Mouse (Mus musculus) limb, embryonic 15.5 days (tissue): Measurements from ENCODE around the gene Fkbpl. TPM values are rescaled to one million over a fixed set of nuclear protein-coding genes. Genes with fewer than 3 reads are reported as not detected.

Experiments used
- ATAC-seq: fragments of 200-750 bp; cut with Nextera tagmentation; 2 replicates; pipeline ENCODE4 v1.8.0; 2017; ENCODE audit warnings: low read depth, moderate TSS enrichment; ENCODE audit not compliant: insufficient number of reproducible peaks, low FRiP score, low TSS enrichment
- H3K27ac ChIP-seq: fragments of 300-500 bp; sonication (generic); 2 replicates; pipeline ENCODE4 v1.5.1; 2015; ENCODE audit warnings: moderate library complexity, mild to moderate bottlenecking, inconsistent platforms
- H3K27me3 ChIP-seq: fragments of 300-500 bp; sonication (generic); 2 replicates; pipeline ENCODE4 v1.6.1; 2015; ENCODE audit warnings: inconsistent platforms
- H3K36me3 ChIP-seq: fragments of 300-500 bp; sonication (generic); 2 replicates; pipeline ENCODE4 v1.6.1; 2015; ENCODE audit warnings: inconsistent platforms
- H3K4me1 ChIP-seq: fragments of 300-500 bp; sonication (generic); 2 replicates; pipeline ENCODE4 v1.6.1; 2015; ENCODE audit warnings: inconsistent platforms
- H3K4me2 ChIP-seq: fragments of 300-500 bp; sonication (generic); 2 replicates; pipeline ENCODE4 v1.6.1; 2015; ENCODE audit warnings: mild to moderate bottlenecking, inconsistent platforms
- H3K4me3 ChIP-seq: fragments of 300-500 bp; sonication (generic); 2 replicates; pipeline ENCODE4 v1.5.1; 2015; ENCODE audit warnings: mild to moderate bottlenecking, inconsistent platforms
- H3K9ac ChIP-seq: fragments of 300-500 bp; sonication (generic); 2 replicates; pipeline ENCODE4 v1.6.1; 2015; ENCODE audit warnings: inconsistent platforms
- H3K9me3 ChIP-seq: fragments of 300-500 bp; sonication (generic); 2 replicates; pipeline ENCODE4 v1.6.1; 2016; ENCODE audit warnings: inconsistent platforms
- WGBS: fragments of 180-500 bp; shearing (Covaris S2); methylation state at CpG from one replicate; pipeline ENCODE4 v1.1.7; 2015; 5-methylcytosine and 5-hydroxymethylcytosine counted together
- polyA plus RNA-seq: library from polyadenylated mRNA; unstranded; fragments of >200 nt; fragmentation: Nextera tagmentation; extraction: Ambion mirVana; gene quantifications from 2 replicates; pipeline ENCODE4 v1.2.1, GENCODE M21; 2015

The Fkbpl gene
- polyA plus RNA-seq, 1 experiment from 2014 or later = 15.5 TPM

DNA sequence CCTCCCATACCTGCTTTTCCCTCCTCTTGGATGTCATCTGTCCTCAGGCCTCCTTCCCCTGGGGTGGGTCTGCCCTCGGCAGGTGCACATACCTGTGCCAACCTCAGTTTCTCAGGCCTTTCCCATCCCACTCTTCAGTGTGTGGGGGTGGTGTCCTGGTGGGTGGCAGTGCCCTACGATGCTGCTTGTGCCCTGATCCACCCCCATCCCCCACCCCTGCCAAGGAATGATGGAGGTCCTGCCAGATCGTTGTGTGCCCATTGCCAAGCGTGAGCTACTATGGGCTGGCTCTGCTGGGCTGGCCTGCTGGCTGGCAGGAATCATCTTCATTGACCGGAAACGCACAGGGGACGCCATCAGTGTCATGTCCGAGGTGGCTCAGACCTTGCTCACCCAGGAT, 33.5 kb upstream of the Fkbpl start:
- no peak overlapping the region for H3K4me2 ChIP-seq
- no peak overlapping the region for H3K27ac ChIP-seq
- H3K9me3 ChIP-seq = no peaks in the 10 kb centered on the region
- peaks cover 68% of the 10 kb centered on the region for H3K36me3 ChIP-seq
- no peak overlapping the region for H3K9ac ChIP-seq
- WGBS = 91% methylated on average over 8 of the region's 8 CpGs
- H3K4me1 ChIP-seq = peaks cover 28% of the 10 kb centered on the region
- no peak overlapping the region for H3K4me3 ChIP-seq
- no peak for ATAC-seq
- no peaks in the 10 kb centered on the region for H3K27me3 ChIP-seq

- Histone ChIP-seq H3K27me3 (no peaks in the 10 kb centered on the region), H3K36me3 (peaks cover 75% of the 10 kb centered on the region), H3K4me1 (peaks cover 9% of the 10 kb centered on the region), H3K9me3 (no peaks in the 10 kb centered on the region), H3K27ac (no peak overlapping the region), H3K9ac (no peak overlapping the region), H3K4me3 (no peak overlapping the region), H3K4me2 (no peak overlapping the region)
- WGBS = 84% methylated on average over 11 of the region's 11 CpGs
- no peak for ATAC-seq
Observed at GRCm38 (mm10) chr17:34613054-34613645, 31.4 kb upstream of the Fkbpl start.

DNA sequence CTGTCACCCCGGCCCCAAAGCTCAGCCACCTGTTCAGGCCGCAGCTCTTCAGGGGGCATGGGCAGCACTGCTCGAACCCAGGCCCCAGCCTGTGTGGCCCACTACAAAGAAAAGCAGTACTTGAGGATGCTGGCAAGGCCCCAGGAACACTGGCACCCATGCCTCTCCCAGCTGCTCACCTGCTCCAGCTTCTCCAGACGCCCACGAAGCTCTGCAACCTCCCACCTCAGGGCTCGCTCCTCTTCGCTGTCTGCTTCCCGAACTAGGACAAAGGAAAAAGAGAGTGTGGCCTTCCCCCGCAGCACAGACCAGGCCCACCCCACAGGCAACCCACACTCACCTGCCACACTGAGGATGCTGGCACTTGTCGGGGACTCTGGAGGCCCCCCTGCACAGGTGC, 30.7 kb upstream of the Fkbpl start:
- WGBS = 91% methylated on average over 10 of the region's 10 CpGs

GRCm38 (mm10) chr17:34615871-34616270, 28.7 kb upstream of the Fkbpl start, which contains the start of gene Egfl8:
Gene Egfl8 (minus strand): TSS chr17:34615971.
- Histone ChIP-seq H3K4me3 (no peak within 1 kb of the TSS), H3K9me3 (no peaks in the 10 kb centered on the region), H3K36me3 (peaks cover 89% of the 10 kb centered on the region), H3K27me3 (no peaks in the 10 kb centered on the region), H3K27ac (peak within 1 kb of the TSS; percentile 27), H3K4me1 (no peaks in the 10 kb centered on the region), H3K9ac (no peak within 1 kb of the TSS), H3K4me2 (no peak within 1 kb of the TSS)
- WGBS = 83% methylated on average over 6 of the region's 6 CpGs
- no peak for ATAC-seq

More for the DNA sequence above, 30.7 kb upstream of the Fkbpl start:
- Histone ChIP-seq H3K27ac (no peak overlapping the region), H3K36me3 (peaks cover 78% of the 10 kb centered on the region), H3K4me1 (peaks cover 2% of the 10 kb centered on the region; the same call in 1 of the 2 replicates), H3K4me2 (no peak overlapping the region), H3K9ac (no peak overlapping the region), H3K9me3 (no peaks in the 10 kb centered on the region), H3K27me3 (no peaks in the 10 kb centered on the region), H3K4me3 (no peak overlapping the region)
- no peak for ATAC-seq

DNA sequence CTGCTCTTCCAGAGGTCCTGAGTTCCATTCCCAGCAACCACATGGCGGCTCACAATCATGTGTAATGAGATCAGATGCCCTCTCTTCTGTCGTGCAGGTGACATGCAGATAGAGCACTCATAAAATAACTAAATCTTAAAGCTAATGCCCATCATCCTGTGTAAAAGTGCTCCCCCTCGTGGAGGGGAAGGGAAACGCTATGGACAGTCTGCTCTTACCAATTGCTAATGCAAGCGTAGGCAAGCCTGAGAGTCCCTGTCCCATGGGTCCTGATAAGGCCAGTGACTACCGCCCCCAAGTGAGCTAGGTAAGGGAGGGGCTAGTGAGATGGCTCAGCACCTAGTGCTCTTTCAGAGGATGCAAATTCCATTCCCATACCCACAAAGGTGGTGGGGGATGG, 25.6 kb upstream of the Fkbpl start:
- H3K36me3 ChIP-seq = peaks cover 89% of the 10 kb centered on the region
- no peak overlapping the region for H3K4me2 ChIP-seq
- H3K4me3 ChIP-seq = no peak overlapping the region
- 18% methylated on average over 6 of the region's 6 CpGs for WGBS
- H3K27ac ChIP-seq = no peak overlapping the region
- no peak for ATAC-seq
- no peak overlapping the region for H3K9ac ChIP-seq
- H3K27me3 ChIP-seq = no peaks in the 10 kb centered on the region
- H3K4me1 ChIP-seq = no peaks in the 10 kb centered on the region
- no peaks in the 10 kb centered on the region for H3K9me3 ChIP-seq

DNA sequence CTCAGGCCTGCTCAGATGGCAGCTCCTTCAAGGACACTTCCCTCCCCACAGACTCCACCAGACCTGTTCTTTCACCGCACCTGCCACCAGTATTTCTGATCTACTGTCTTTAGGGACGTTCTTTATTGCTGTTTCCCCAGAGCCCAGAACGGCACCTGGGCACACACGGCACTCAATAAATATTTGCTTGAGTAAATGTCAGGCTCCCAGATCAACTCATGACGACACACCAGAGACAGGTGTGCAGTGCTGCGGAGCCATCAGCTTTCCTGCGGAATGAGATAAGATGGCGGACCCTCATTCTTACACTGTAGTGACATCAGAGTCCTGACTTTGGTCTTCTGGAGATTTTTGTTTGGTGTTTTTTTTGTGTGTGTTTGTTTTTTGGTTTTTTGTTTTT, 23.6 kb upstream of the Fkbpl start:
- no peaks in the 10 kb centered on the region for H3K27me3 ChIP-seq
- no peak overlapping the region for H3K4me2 ChIP-seq
- no peaks in the 10 kb centered on the region for H3K9me3 ChIP-seq
- ATAC-seq = no peak
- peaks cover 79% of the 10 kb centered on the region for H3K36me3 ChIP-seq
- H3K9ac ChIP-seq = no peak overlapping the region
- 87% methylated on average over 8 of the region's 8 CpGs for WGBS
- H3K4me3 ChIP-seq = no peak overlapping the region
- no peak overlapping the region for H3K27ac ChIP-seq
- H3K4me1 ChIP-seq = peaks cover 2% of the 10 kb centered on the region; the same call in 1 of the 2 replicates

DNA sequence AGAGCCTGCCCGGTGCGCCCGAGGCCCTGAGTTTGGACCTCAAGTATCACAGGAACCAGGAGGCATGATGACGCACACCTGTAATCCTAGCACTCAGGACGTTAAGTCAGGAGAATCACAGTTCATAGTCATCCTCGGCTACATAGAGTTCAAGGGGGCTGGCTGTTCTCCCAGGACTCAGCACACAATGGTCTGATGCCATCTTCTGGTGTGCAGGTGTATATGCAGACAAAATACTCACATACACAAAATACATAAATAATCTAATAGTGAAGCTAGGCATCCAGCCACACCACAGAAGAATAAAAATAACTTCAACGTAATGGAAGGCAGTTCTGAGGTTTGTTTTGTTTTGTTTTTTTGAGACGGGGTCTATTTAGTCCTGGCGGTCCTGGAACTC, 21.4 kb upstream of the Fkbpl start:
- ATAC-seq = no peak
- no peak overlapping the region for H3K27ac ChIP-seq
- H3K4me2 ChIP-seq = no peak overlapping the region
- H3K4me3 ChIP-seq = no peak overlapping the region
- 82% methylated on average over 9 of the region's 9 CpGs for WGBS
- no peaks in the 10 kb centered on the region for H3K27me3 ChIP-seq
- H3K4me1 ChIP-seq = peaks cover 14% of the 10 kb centered on the region
- peaks cover 65% of the 10 kb centered on the region for H3K36me3 ChIP-seq
- H3K9me3 ChIP-seq = no peaks in the 10 kb centered on the region
- no peak overlapping the region for H3K9ac ChIP-seq

DNA sequence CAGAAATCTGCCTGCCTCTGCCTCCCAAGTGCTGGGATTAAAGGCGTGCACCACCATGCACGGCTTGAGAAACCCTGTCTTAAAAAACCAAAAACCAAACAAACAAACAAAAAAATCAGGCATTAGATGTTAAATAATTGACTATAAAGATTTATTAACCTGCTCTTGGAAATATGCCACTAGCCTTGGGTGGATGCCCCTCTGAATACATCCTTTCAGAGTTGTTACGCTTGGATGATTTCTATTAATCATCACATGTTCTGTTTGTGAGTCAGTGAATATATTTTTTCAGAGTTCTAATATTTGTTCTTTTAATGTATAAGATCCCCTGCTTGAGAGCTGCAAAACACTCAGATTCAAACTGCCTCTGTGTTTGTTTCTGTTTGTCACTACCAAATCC, 19.6 kb upstream of the Fkbpl start:
- ATAC-seq = no peak
- Histone ChIP-seq H3K36me3 (peaks cover 51% of the 10 kb centered on the region), H3K4me1 (peaks cover 32% of the 10 kb centered on the region), H3K4me3 (no peak overlapping the region), H3K4me2 (no peak overlapping the region), H3K9me3 (no peaks in the 10 kb centered on the region), H3K27ac (no peak overlapping the region), H3K27me3 (peaks cover 6% of the 10 kb centered on the region), H3K9ac (no peak overlapping the region)
- WGBS = 89% methylated on average over 3 of the region's 3 CpGs

DNA sequence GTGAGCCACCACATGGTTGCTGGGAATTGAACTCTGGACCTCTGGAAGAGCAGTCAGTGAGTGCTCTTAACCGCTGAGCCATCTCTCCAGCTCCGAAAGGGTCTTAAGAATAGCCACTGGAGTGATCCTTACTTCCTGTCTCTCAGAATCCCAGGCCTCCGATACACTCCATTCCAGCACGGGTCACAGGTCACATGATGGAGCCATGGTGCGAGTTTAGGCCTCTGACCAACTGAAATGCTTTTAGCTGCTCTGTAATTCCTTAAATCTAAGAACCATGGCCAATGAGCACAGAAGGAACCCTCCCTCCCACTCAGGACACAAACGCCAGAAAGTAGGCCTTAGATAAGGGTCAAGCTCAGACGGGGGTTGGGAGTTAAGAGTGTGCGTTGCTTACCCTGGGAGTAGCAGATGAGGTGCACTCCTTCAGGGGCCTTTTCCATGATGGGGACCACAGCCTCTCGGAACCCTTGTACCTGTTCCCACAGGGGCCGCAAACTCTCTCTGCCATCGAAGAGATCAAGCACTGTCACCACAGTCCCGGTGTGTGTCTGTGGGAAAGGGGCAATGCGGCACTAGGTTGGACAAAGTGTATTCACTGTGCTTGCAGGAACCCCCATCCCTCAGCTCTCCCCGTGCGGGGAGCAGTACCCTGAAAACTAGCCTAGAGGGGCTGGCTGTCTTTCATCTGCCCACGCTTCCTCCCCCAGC, 18.3 kb upstream of the Fkbpl start:
- H3K9ac ChIP-seq = peak overlapping the region; percentile 75
- WGBS = 49% methylated on average over 16 of the region's 16 CpGs
- peak overlapping the region; percentile 90 for H3K4me2 ChIP-seq
- H3K4me1 ChIP-seq = peaks cover 44% of the 10 kb centered on the region
- peaks cover 38% of the 10 kb centered on the region for H3K36me3 ChIP-seq
- H3K4me3 ChIP-seq = peak overlapping the region; percentile 78
- no peak for ATAC-seq
- peak overlapping the region; percentile 96 for H3K27ac ChIP-seq
- no peaks in the 10 kb centered on the region for H3K9me3 ChIP-seq
- H3K27me3 ChIP-seq = peaks cover 19% of the 10 kb centered on the region

DNA sequence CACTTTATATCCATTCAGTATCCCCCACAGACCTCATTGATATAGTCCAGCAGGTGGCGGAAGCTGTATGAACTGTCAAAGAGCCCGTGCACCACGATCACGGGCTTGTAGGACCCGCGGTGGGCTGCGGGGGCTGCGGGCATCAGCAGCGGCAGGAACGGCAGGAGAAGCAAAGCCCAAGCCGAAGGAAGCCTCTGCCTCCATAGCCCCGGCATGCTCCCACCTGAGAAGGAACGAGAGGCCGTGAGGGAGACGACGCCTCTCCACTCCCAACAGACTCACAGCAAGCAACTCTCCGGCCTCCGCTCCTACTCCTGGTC, 17.8 kb upstream of the Fkbpl start:
- H3K9ac ChIP-seq = peak overlapping the region; percentile 75
- peaks cover 49% of the 10 kb centered on the region for H3K4me1 ChIP-seq
- WGBS = under 1% methylated on average over 18 of the region's 18 CpGs
- peak overlapping the region; percentile 78 for H3K4me3 ChIP-seq
- ATAC-seq = no peak
- peaks cover 33% of the 10 kb centered on the region for H3K36me3 ChIP-seq
- H3K9me3 ChIP-seq = no peaks in the 10 kb centered on the region
- H3K27ac ChIP-seq = peak overlapping the region; percentile 96
- H3K4me2 ChIP-seq = peak overlapping the region; percentile 90
- H3K27me3 ChIP-seq = peaks cover 24% of the 10 kb centered on the region

- H3K4me3 ChIP-seq = peak overlapping the region; percentile 78
- H3K27me3 ChIP-seq = peaks cover 25% of the 10 kb centered on the region
- H3K36me3 ChIP-seq = peaks cover 27% of the 10 kb centered on the region
- ATAC-seq = peak; percentile 77
- H3K9ac ChIP-seq = peak overlapping the region; percentile 75
- peak overlapping the region; percentile 90 for H3K4me2 ChIP-seq
- peak overlapping the region; percentile 96 for H3K27ac ChIP-seq
- H3K9me3 ChIP-seq = no peaks in the 10 kb centered on the region
- under 1% methylated on average over 43 of the region's 45 CpGs for WGBS
- peaks cover 55% of the 10 kb centered on the region for H3K4me1 ChIP-seq
Observed at GRCm38 (mm10) chr17:34627093-34627942, 17.2 kb upstream of the Fkbpl start.
